Mouse (Mus musculus): ENCODE results near the gene Fads6. TPM values are rescaled to one million over a fixed set of nuclear protein-coding genes. Genes with fewer than 3 reads are reported as not detected.

Fads6 gene
- polyA plus RNA-seq, 1 experiment from 2014 or later = 1.9 TPM

GRCm38 (mm10) chr11:115314249-115314648 is 16.8 kb upstream of the Fads6 start:
- Histone ChIP-seq H3K4me3 (ENCODE audit: low read depth, low read length) (no peak overlapping the region), H3K36me3 (ENCODE audit: control insufficient read depth, insufficient read depth, low read length) (no peaks in the 10 kb centered on the region), H3K27me3 (ENCODE audit: control insufficient read depth, insufficient read depth, low read length) (peaks cover 31% of the 10 kb centered on the region), H3K9ac (replicated peaks; ENCODE audit: low read depth, low read length) (no peak overlapping the region), H3K4me2 (ENCODE audit: low read depth, low read length) (no peak overlapping the region), H3K27ac (ENCODE audit: low read depth, low read length) (no peak overlapping the region), H3K4me1 (ENCODE audit: control insufficient read depth, insufficient read depth, low read length) (no peaks in the 10 kb centered on the region), H3K9me3 (ENCODE audit: control insufficient read depth, low read length) (no peaks in the 10 kb centered on the region)
- no peak for ATAC-seq (ENCODE audit: low read depth)
- 51% methylated on average over 2 of the region's 2 CpGs for WGBS

DNA sequence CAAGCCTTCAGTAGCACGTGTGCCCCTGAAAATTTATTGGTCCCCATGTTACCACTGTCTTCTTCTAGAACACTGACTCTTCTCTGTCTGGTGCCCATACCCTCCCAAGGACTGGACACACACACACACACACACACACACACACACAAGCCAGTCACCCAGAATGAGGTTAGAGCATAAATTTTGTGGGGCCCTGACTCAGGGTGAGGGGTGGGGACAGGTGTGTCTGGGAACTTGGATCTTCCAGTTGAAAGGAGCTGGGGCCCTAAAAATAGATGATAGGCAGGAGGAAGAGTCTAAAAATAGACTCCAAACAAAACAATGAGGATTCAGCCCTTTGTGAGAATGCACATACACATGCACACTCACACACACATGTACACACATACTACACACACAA is 11.3 kb upstream of the Fads6 start:
- Histone ChIP-seq H3K9me3 (ENCODE audit: control insufficient read depth, low read length) (no peaks in the 10 kb centered on the region), H3K27ac (ENCODE audit: low read depth, low read length) (no peak overlapping the region), H3K4me2 (ENCODE audit: low read depth, low read length) (no peak overlapping the region), H3K36me3 (ENCODE audit: control insufficient read depth, insufficient read depth, low read length) (no peaks in the 10 kb centered on the region), H3K9ac (replicated peaks; ENCODE audit: low read depth, low read length) (no peak overlapping the region), H3K4me3 (ENCODE audit: low read depth, low read length) (no peak overlapping the region), H3K4me1 (ENCODE audit: control insufficient read depth, insufficient read depth, low read length) (no peaks in the 10 kb centered on the region), H3K27me3 (ENCODE audit: control insufficient read depth, insufficient read depth, low read length) (no peaks in the 10 kb centered on the region; the same call in 1 of the 2 replicates)
- ATAC-seq (ENCODE audit: low read depth) = no peak
- WGBS = 72% methylated on average over 1 of the region's 1 CpGs

GRCm38 (mm10) chr11:115306863-115307262 is 9.4 kb upstream of the Fads6 start, which contains the start of gene Otop2:
Gene Otop2, plus strand, starts transcription at chr11:115307163.
- no peaks in the 10 kb centered on the region for H3K4me1 ChIP-seq (ENCODE audit: control insufficient read depth, insufficient read depth, low read length)
- no peaks in the 10 kb centered on the region; the same call in 1 of the 2 replicates for H3K27me3 ChIP-seq (ENCODE audit: control insufficient read depth, insufficient read depth, low read length)
- H3K9ac ChIP-seq (replicated peaks; ENCODE audit: low read depth, low read length) = no peak within 1 kb of the TSS
- H3K9me3 ChIP-seq (ENCODE audit: control insufficient read depth, low read length) = no peaks in the 10 kb centered on the region
- no peak within 1 kb of the TSS for H3K4me2 ChIP-seq (ENCODE audit: low read depth, low read length)
- no peaks in the 10 kb centered on the region for H3K36me3 ChIP-seq (ENCODE audit: control insufficient read depth, insufficient read depth, low read length)
- no peak within 1 kb of the TSS for H3K27ac ChIP-seq (ENCODE audit: low read depth, low read length)
- no peak within 1 kb of the TSS for H3K4me3 ChIP-seq (ENCODE audit: low read depth, low read length)
- no peak for ATAC-seq (ENCODE audit: low read depth)
- WGBS = 6% methylated on average over 8 of the region's 8 CpGs

GRCm38 (mm10) chr11:115303167-115303566 is 5.7 kb upstream of the Fads6 start:
- no peak for ATAC-seq (ENCODE audit: low read depth)
- WGBS = 85% methylated on average over 8 of the region's 8 CpGs
- H3K27me3 ChIP-seq (ENCODE audit: control insufficient read depth, insufficient read depth, low read length) = no peaks in the 10 kb centered on the region; the same call in 1 of the 2 replicates
- H3K9ac ChIP-seq (replicated peaks; ENCODE audit: low read depth, low read length) = no peak overlapping the region
- H3K27ac ChIP-seq (ENCODE audit: low read depth, low read length) = no peak overlapping the region
- no peaks in the 10 kb centered on the region for H3K36me3 ChIP-seq (ENCODE audit: control insufficient read depth, insufficient read depth, low read length)
- H3K9me3 ChIP-seq (ENCODE audit: control insufficient read depth, low read length) = no peaks in the 10 kb centered on the region
- H3K4me1 ChIP-seq (ENCODE audit: control insufficient read depth, insufficient read depth, low read length) = no peaks in the 10 kb centered on the region
- no peak overlapping the region for H3K4me2 ChIP-seq (ENCODE audit: low read depth, low read length)
- no peak overlapping the region for H3K4me3 ChIP-seq (ENCODE audit: low read depth, low read length)

DNA sequence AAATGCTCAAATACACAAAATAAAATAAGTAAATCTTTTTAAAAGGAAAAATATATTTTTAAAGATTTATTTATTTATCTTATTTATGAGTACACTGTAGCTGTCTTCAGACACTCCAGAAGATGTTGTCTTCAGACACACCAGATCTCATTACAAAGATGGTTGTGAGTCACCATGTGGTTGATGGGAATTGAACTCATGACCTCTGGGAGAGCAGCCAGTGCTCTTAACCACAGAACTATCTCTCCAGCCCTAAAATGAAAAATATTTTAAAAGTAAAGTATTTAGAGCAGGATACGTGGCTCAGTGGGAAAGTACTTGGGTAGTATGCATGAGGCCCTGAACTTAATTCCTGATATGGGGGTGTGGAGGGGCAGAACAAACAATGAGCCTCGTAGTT is 3.9 kb upstream of the Fads6 start:
- no peak overlapping the region for H3K4me2 ChIP-seq (ENCODE audit: low read depth, low read length)
- H3K9me3 ChIP-seq (ENCODE audit: control insufficient read depth, low read length) = no peaks in the 10 kb centered on the region
- H3K27ac ChIP-seq (ENCODE audit: low read depth, low read length) = no peak overlapping the region
- no peaks in the 10 kb centered on the region for H3K36me3 ChIP-seq (ENCODE audit: control insufficient read depth, insufficient read depth, low read length)
- no peaks in the 10 kb centered on the region; the same call in 1 of the 2 replicates for H3K27me3 ChIP-seq (ENCODE audit: control insufficient read depth, insufficient read depth, low read length)
- no peak overlapping the region for H3K4me3 ChIP-seq (ENCODE audit: low read depth, low read length)
- no peak overlapping the region for H3K9ac ChIP-seq (replicated peaks; ENCODE audit: low read depth, low read length)
- 88% methylated on average over 2 of the region's 2 CpGs for WGBS
- ATAC-seq (ENCODE audit: low read depth) = no peak
- H3K4me1 ChIP-seq (ENCODE audit: control insufficient read depth, insufficient read depth, low read length) = no peaks in the 10 kb centered on the region

GRCm38 (mm10) chr11:115300745-115301144 is 3.3 kb upstream of the Fads6 start:
- H3K9me3 ChIP-seq (ENCODE audit: control insufficient read depth, low read length) = no peaks in the 10 kb centered on the region
- WGBS = 82% methylated on average over 4 of the region's 4 CpGs
- H3K36me3 ChIP-seq (ENCODE audit: control insufficient read depth, insufficient read depth, low read length) = no peaks in the 10 kb centered on the region
- H3K4me1 ChIP-seq (ENCODE audit: control insufficient read depth, insufficient read depth, low read length) = no peaks in the 10 kb centered on the region
- no peaks in the 10 kb centered on the region; the same call in 1 of the 2 replicates for H3K27me3 ChIP-seq (ENCODE audit: control insufficient read depth, insufficient read depth, low read length)
- no peak overlapping the region for H3K9ac ChIP-seq (replicated peaks; ENCODE audit: low read depth, low read length)
- no peak overlapping the region for H3K4me3 ChIP-seq (ENCODE audit: low read depth, low read length)
- ATAC-seq (ENCODE audit: low read depth) = no peak
- H3K4me2 ChIP-seq (ENCODE audit: low read depth, low read length) = no peak overlapping the region
- H3K27ac ChIP-seq (ENCODE audit: low read depth, low read length) = no peak overlapping the region

DNA sequence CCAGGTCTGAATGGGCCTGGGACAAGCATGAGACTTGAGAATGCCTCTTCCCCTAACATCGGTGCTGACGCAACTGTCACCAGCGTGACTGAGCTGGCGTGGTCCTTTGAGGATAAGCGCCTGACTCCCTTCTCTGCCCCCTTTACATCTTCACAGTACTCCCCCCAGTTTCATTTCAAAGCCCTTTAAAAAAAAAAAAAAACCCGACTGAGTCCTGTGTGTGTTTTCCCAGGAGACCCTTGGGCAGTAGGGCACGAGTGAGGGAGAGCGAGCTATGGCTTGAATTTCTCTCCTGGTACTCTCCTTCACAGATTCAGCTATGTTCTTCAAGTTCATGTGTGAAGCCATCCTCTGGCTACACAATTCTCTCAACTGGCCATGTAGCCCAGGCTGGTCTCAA is 697 bp upstream of the Fads6 start:
- Histone ChIP-seq H3K4me1 (ENCODE audit: control insufficient read depth, insufficient read depth, low read length) (no peaks in the 10 kb centered on the region), H3K27ac (ENCODE audit: low read depth, low read length) (no peak overlapping the region), H3K27me3 (ENCODE audit: control insufficient read depth, insufficient read depth, low read length) (no peaks in the 10 kb centered on the region), H3K4me3 (ENCODE audit: low read depth, low read length) (no peak overlapping the region), H3K9me3 (ENCODE audit: control insufficient read depth, low read length) (no peaks in the 10 kb centered on the region), H3K9ac (replicated peaks; ENCODE audit: low read depth, low read length) (no peak overlapping the region), H3K4me2 (ENCODE audit: low read depth, low read length) (no peak overlapping the region), H3K36me3 (ENCODE audit: control insufficient read depth, insufficient read depth, low read length) (no peaks in the 10 kb centered on the region)
- ATAC-seq (ENCODE audit: low read depth) = no peak
- 68% methylated on average over 8 of the region's 8 CpGs for WGBS

GRCm38 (mm10) chr11:115296471-115297210 is 822 bp downstream of the Fads6 start:
- Histone ChIP-seq H3K4me1 (ENCODE audit: control insufficient read depth, insufficient read depth, low read length) (no peaks in the 10 kb centered on the region), H3K9me3 (ENCODE audit: control insufficient read depth, low read length) (no peaks in the 10 kb centered on the region), H3K4me3 (ENCODE audit: low read depth, low read length) (peak overlapping the region; percentile 47), H3K27ac (ENCODE audit: low read depth, low read length) (no peak overlapping the region), H3K4me2 (ENCODE audit: low read depth, low read length) (peak overlapping the region; percentile 75), H3K27me3 (ENCODE audit: control insufficient read depth, insufficient read depth, low read length) (no peaks in the 10 kb centered on the region), H3K9ac (replicated peaks; ENCODE audit: low read depth, low read length) (peak overlapping the region; percentile 64), H3K36me3 (ENCODE audit: control insufficient read depth, insufficient read depth, low read length) (no peaks in the 10 kb centered on the region)
- WGBS = 54% methylated on average over 21 of the region's 21 CpGs
- ATAC-seq (ENCODE audit: low read depth) = no peak

DNA sequence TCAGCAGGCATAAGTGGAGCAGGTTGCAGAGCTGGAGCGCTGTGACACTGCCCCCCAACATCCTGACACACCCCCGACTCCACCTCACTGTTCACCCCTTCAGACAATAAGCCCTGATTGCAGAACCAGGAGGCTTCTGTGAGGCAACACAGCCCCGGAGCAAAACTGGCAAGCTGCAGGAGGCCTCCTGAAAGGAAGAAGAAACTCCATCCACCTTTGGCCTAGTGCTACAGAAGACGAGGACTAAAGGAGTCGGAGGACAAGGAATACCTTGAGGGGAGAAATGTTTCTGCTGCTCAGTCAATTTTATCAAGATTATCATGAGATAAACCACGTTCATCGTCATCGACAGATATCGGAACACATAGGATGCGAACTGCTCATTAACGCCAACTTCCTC is 1.5 kb downstream of the Fads6 start:
- no peaks in the 10 kb centered on the region for H3K36me3 ChIP-seq (ENCODE audit: control insufficient read depth, insufficient read depth, low read length)
- no peak overlapping the region for H3K27ac ChIP-seq (ENCODE audit: low read depth, low read length)
- H3K27me3 ChIP-seq (ENCODE audit: control insufficient read depth, insufficient read depth, low read length) = no peaks in the 10 kb centered on the region
- ATAC-seq (ENCODE audit: low read depth) = no peak
- 91% methylated on average over 11 of the region's 11 CpGs for WGBS
- H3K4me1 ChIP-seq (ENCODE audit: control insufficient read depth, insufficient read depth, low read length) = no peaks in the 10 kb centered on the region
- no peak overlapping the region for H3K4me2 ChIP-seq (ENCODE audit: low read depth, low read length)
- H3K4me3 ChIP-seq (ENCODE audit: low read depth, low read length) = no peak overlapping the region
- no peak overlapping the region for H3K9ac ChIP-seq (replicated peaks; ENCODE audit: low read depth, low read length)
- H3K9me3 ChIP-seq (ENCODE audit: control insufficient read depth, low read length) = no peaks in the 10 kb centered on the region
